In the genomic region with DNA sequence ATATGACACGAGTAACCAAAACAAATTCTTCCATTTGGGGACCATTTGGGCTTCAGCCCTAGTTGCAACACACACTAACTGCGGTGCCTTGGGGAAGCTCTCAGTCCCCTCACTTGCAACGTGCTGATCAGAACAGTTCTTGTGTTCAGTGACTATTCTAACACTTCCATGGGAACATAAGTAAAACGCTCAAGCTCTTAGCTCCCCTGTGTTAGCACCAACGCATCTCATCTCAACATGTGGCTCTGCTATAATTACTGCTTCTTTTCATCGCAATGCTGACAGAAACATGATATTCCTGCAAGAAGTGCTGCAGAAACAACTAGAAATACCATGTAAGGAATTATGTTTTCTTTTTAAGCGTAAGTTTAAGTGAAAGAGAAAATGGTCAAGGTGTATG, we compare ENCODE assay signal across 15 mouse cellular contexts.
"Had no signal": no experiment of that assay in that cellular context is flagged by ENCODE, and none has a peak within 500 bp of the region (broad histone marks: within the 10 kb centered on the region; RNA-seq: fewer than 3 reads in every experiment).

No protein-coding gene starts in this region.

- H3K27me3 ChIP-seq: kidney, embryonic 15.5 days; liver, embryonic 13.5 days; midbrain, embryonic 15.5 days; neural tube, embryonic 12.5 days; neural tube, embryonic 15.5 days had no signal

- H3K27ac ChIP-seq: kidney, embryonic 15.5 days; liver, embryonic 13.5 days; midbrain, embryonic 15.5 days; neural tube, embryonic 12.5 days; neural tube, embryonic 15.5 days had no signal

- H3K9me3 ChIP-seq: kidney, embryonic 15.5 days; liver, embryonic 13.5 days; midbrain, embryonic 15.5 days; neural tube, embryonic 12.5 days; neural tube, embryonic 15.5 days had no signal

- ATAC-seq: midbrain, embryonic 15.5 days had no signal

- H3K9ac ChIP-seq: kidney, embryonic 15.5 days; liver, embryonic 13.5 days; midbrain, embryonic 15.5 days; neural tube, embryonic 12.5 days; neural tube, embryonic 15.5 days had no signal

- H3K4me3 ChIP-seq: kidney, embryonic 15.5 days; liver, embryonic 13.5 days; midbrain, embryonic 15.5 days; neural tube, embryonic 12.5 days; neural tube, embryonic 15.5 days had no signal

- DNase-seq: kidney, adult 11 months; kidney, adult 8-10 months; kidney, postnatal 10 days; kidney, postnatal 36 days; liver, embryonic 13.5 days; lung, adult 2 months; lung, postnatal 14 days; lung, postnatal 4 days; thymus, adult 2 months; thymus, postnatal 14 days; thymus, postnatal 4 days had no signal

- H3K36me3 ChIP-seq: kidney, embryonic 15.5 days; liver, embryonic 13.5 days; midbrain, embryonic 15.5 days; neural tube, embryonic 12.5 days; neural tube, embryonic 15.5 days had no signal

- H3K4me2 ChIP-seq: kidney, embryonic 15.5 days; liver, embryonic 13.5 days; midbrain, embryonic 15.5 days; neural tube, embryonic 12.5 days; neural tube, embryonic 15.5 days had no signal

- H3K4me1 ChIP-seq: kidney, embryonic 15.5 days; liver, embryonic 13.5 days; neural tube, embryonic 15.5 days had no signal
